Mouse (Mus musculus) liver, adult 2 months (tissue): ENCODE results near the gene Map7d2.

Experiments
- CTCF ChIP-seq: fragments of 200-500 bp; IDR thresholded peaks from 2 replicates; pipeline ENCODE4 v1.5.1; 2011; ENCODE audit warnings: low read depth, low read length, control low read depth
- POLR2A ChIP-seq: fragments of 200-500 bp; IDR thresholded peaks from 2 replicates; pipeline ENCODE4 v1.6.1; 2011; ENCODE audit warnings: low read length, control low read depth; ENCODE audit not compliant: insufficient read depth; ENCODE audit errors: extremely low read depth

GRCm38 (mm10) chrX:159388953-159389352, 25.4 kb upstream of the Map7d2 start:
- TF ChIP-seq CTCF (no peak), POLR2A (no peak)
